Mouse (Mus musculus) testis, adult 2 months (tissue): ENCODE data around the gene Dusp7.

Experiments used
- CTCF ChIP-seq: fragments of 200-500 bp; IDR thresholded peaks from 2 replicates; pipeline ENCODE4 v1.5.1; 2012; ENCODE audit warnings: low read depth, mild to moderate bottlenecking, inconsistent platforms, low read length, moderate library complexity; ENCODE audit not compliant: control insufficient read depth, insufficient read depth, insufficient replicate concordance
- POLR2A ChIP-seq: fragments of 200-500 bp; IDR thresholded peaks from 2 replicates; pipeline ENCODE4 v1.6.1; 2012; ENCODE audit warnings: low read depth, mild to moderate bottlenecking, inconsistent platforms, low read length, moderate library complexity; ENCODE audit not compliant: control insufficient read depth

GRCm38 (mm10) chr9:106339730-106340129, 28.7 kb upstream of the Dusp7 start:
- TF ChIP-seq POLR2A (no peak), CTCF (no peak)
